Mouse (Mus musculus) splenic B cell, adult 2 months (primary cell): ENCODE measurements around the gene Eif3m.
"Not testable (repeated sequence)": the region's sequence is repeated elsewhere in the genome, so short reads cannot be mapped to it uniquely, and the experiment has no call there.

Source experiments
- DNase-seq: peaks from one replicate; pipeline ENCODE4 v3.0.0-alpha.2; 2011; ENCODE audit warnings: low read depth, low spot score
- H3K27me3 ChIP-seq: 2 replicates; pipeline ENCODE4 v1.6.1; 2012; ENCODE audit warnings: mild to moderate bottlenecking, low read length, moderate library complexity, mixed read lengths; ENCODE audit not compliant: control insufficient read depth, poor library complexity, insufficient read depth, severe bottlenecking
- H3K36me3 ChIP-seq: 2 replicates; pipeline ENCODE4 v1.6.1; 2012; ENCODE audit warnings: mild to moderate bottlenecking, low read length, moderate library complexity, mixed read lengths; ENCODE audit not compliant: control insufficient read depth, poor library complexity, insufficient read depth, severe bottlenecking

The Eif3m gene

GRCm38 (mm10) chr2:105025610-105026009, 8.7 kb upstream of the Eif3m start:
- not testable (repeated sequence) for H3K36me3 ChIP-seq, DNase-seq, H3K27me3 ChIP-seq

GRCm38 (mm10) chr2:105023815-105024214, 6.9 kb upstream of the Eif3m start:
- H3K27me3 ChIP-seq: no peaks in the 10 kb centered on the region
- no peaks in the 10 kb centered on the region for H3K36me3 ChIP-seq
- no peak for DNase-seq

GRCm38 (mm10) chr2:105023031-105023615, 6.2 kb upstream of the Eif3m start:
- no peaks in the 10 kb centered on the region for H3K27me3 ChIP-seq
- no peak for DNase-seq

GRCm38 (mm10) chr2:105021836-105022235, 5.0 kb upstream of the Eif3m start:
- no peak for DNase-seq
- no peaks in the 10 kb centered on the region for H3K36me3 ChIP-seq
- H3K27me3 ChIP-seq: no peaks in the 10 kb centered on the region

More at GRCm38 (mm10) chr2:105023031-105023615, 6.2 kb upstream of the Eif3m start:
- no peaks in the 10 kb centered on the region for H3K36me3 ChIP-seq

GRCm38 (mm10) chr2:105021256-105021655, 4.4 kb upstream of the Eif3m start:
- H3K36me3 ChIP-seq: no peaks in the 10 kb centered on the region
- no peaks in the 10 kb centered on the region for H3K27me3 ChIP-seq
- DNase-seq: no peak

- DNase-seq: no peak
- no peaks in the 10 kb centered on the region for H3K36me3 ChIP-seq
- H3K27me3 ChIP-seq: no peaks in the 10 kb centered on the region
Observed at GRCm38 (mm10) chr2:105019457-105019856, 2.6 kb upstream of the Eif3m start.

GRCm38 (mm10) chr2:105017802-105018201, 922 bp upstream of the Eif3m start:
- H3K36me3 ChIP-seq: no peaks in the 10 kb centered on the region; the same call in 1 of the 2 replicates
- no peaks in the 10 kb centered on the region for H3K27me3 ChIP-seq
- DNase-seq: no peak

GRCm38 (mm10) chr2:105016192-105016966, 501 bp downstream of the Eif3m start:
- Histone ChIP-seq H3K27me3 (no peaks in the 10 kb centered on the region), H3K36me3 (no peaks in the 10 kb centered on the region; the same call in 1 of the 2 replicates)
- peak; percentile 1 for DNase-seq

GRCm38 (mm10) chr2:105007236-105007635, 9.6 kb downstream of the Eif3m start:
- Histone ChIP-seq H3K27me3 (no peaks in the 10 kb centered on the region), H3K36me3 (peaks cover 10% of the 10 kb centered on the region)
- no peak for DNase-seq

- 0 out of 2 replicates have a peak, but pooled peaks cover 2% of the 10 kb centered on the region for H3K36me3 ChIP-seq
- no peak for DNase-seq
- H3K27me3 ChIP-seq: no peaks in the 10 kb centered on the region
Observed at GRCm38 (mm10) chr2:104996201-104996600, 20.7 kb downstream of the Eif3m start.

- H3K36me3 ChIP-seq: 0 out of 2 replicates have a peak, but pooled peaks cover 2% of the 10 kb centered on the region
- DNase-seq: no peak
- H3K27me3 ChIP-seq: no peaks in the 10 kb centered on the region
Observed at GRCm38 (mm10) chr2:104994436-104994835, 22.4 kb downstream of the Eif3m start.

- DNase-seq: peak; percentile 54
- H3K36me3 ChIP-seq: no peaks in the 10 kb centered on the region
Observed at GRCm38 (mm10) chr2:104988974-104989373, 27.9 kb downstream of the Eif3m start.

GRCm38 (mm10) chr2:104985796-104986195, 31.1 kb downstream of the Eif3m start:
- no peaks in the 10 kb centered on the region for H3K27me3 ChIP-seq
- no peaks in the 10 kb centered on the region for H3K36me3 ChIP-seq
- DNase-seq: peak; percentile 35

More at GRCm38 (mm10) chr2:104988974-104989373, 27.9 kb downstream of the Eif3m start:
- no peaks in the 10 kb centered on the region for H3K27me3 ChIP-seq

GRCm38 (mm10) chr2:104981712-104982111, 35.2 kb downstream of the Eif3m start:
- Histone ChIP-seq H3K36me3 (no peaks in the 10 kb centered on the region), H3K27me3 (no peaks in the 10 kb centered on the region)
- DNase-seq: no peak

- H3K36me3 ChIP-seq: no peaks in the 10 kb centered on the region
- H3K27me3 ChIP-seq: no peaks in the 10 kb centered on the region
- no peak for DNase-seq
Observed at GRCm38 (mm10) chr2:104964492-104964891, 52.4 kb downstream of the Eif3m start.
